Mouse (Mus musculus) c-Kit-negative CD71-positive TER-119-positive erythroid progenitor cells, embryonic 14.5 days (primary cell): ENCODE measurements around the gene Fam20a.
"Not testable (repeated sequence)": the region's sequence is repeated elsewhere in the genome, so short reads cannot be mapped to it uniquely, and the experiment has no call there.

Experiments used
- DNase-seq: peaks from one replicate; pipeline ENCODE4 v3.0.0-alpha.2; 2013; ENCODE audit warnings: low read depth, low spot score

The Fam20a gene

DNA sequence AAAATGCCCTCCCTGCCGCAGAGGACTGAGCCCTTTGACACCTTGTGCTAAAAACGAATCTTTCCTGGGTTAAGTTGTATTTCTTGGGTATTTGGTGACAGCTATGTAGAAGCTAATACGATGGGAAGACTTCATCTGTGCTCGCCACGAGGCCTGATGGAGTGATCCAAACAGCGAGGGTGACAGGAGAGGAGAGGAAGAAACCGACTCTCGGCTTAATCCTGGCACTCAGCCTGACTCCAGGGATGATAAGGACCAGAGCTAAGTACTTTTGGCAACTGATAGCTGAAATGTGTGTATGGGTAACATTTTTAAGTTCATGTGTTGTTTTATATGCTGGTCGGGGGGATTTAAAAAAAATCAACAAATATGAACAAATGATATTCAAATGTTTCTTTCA is 41.1 kb downstream of the Fam20a start:
- no peak for DNase-seq

DNA sequence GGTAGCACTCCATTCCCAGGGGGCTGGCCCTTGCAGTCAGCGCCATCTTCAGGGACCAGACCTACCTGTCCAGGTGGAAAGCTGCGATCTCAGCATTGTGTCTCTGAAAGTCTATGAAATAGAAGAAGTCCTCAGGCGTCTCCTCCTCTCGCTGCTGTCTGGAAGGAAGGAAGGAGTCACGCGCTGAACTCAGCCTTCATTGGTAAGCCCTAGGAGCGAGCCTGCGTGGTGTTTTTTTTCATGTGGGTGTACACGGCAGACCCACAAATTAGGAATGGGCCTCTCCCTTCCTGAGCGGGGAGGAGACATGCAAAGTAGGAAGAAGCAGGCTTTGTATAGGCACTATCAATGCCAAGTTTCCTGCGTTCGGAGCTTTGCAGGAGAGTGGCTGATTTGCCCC is 43.8 kb downstream of the Fam20a start:
- no peak for DNase-seq

DNA sequence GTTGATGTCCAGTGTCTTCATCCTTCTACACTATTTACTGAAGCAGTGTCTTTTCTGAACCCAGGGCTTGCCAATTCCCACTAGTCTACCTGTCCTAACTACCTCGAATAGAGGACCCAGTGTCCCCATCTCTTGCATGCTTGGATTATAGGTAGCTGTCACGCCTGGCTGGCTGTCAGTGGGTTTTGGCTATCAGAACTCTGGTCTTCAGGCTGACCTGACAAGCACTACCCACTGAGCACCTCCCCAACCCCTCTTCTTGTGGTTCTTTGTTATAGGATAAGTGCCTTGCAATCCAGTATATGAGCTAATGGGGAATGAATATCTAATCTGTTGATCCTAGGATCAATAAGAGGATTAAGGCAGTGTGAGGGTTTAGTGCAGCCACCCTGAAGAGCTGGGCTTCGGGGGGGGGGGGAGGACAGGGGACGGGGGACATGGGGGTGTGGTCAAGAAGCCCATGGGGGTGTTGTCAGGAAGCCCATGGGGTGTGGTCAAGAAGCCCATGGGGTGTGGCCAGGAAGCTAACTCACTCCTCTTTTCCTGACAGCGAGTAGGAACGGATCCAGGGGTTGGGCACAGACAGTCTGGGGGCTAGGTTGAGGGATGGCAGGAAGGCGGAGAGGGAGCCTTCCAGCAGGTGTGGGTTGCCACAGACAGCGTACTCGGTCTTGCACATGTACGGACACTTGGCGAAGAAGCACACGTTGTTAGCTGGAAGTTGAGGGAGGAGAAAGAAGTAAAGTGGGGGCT is 45.3 kb downstream of the Fam20a start:
- DNase-seq, result no peak

DNA sequence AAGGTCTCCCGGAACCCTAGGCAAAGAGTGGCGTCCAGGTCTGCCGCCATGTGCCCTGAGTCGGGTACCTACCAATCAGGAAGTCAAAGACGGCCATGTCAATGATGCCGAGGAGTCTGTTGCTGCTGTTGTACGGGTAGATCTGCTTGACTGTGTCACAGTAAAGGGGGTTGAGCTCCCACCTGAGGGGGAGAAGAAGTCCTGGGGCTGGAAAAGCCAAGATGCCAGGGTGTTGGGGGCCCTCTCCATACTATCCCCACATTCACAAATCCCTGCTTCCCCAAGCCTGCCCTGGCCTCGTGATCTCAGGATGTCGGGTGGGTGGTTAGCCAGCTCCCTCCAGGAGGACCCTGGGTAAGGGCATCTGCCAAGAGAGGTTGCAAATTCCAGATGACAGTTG is 46.3 kb downstream of the Fam20a start:
- DNase-seq, result no peak

DNA sequence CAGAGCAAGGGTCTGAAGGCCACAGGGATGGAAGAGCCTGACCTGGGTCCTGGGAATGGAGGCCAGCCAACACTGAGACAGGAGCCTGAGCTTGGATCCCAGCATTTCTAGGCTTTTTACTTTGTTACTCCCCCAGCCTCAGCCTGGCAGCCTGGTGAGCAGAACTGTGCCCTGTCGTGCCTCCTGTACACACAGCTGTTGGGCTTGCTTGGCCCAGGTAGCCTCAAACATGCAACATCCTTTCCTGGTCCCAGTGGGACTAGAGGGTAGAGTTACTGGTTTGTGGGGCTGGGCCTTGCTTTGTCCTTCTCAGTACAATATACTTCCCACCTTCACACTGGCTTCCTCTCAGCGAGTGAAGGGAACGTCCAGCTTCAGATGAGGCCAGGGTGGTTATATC is 46.9 kb downstream of the Fam20a start:
- no peak for DNase-seq

DNA sequence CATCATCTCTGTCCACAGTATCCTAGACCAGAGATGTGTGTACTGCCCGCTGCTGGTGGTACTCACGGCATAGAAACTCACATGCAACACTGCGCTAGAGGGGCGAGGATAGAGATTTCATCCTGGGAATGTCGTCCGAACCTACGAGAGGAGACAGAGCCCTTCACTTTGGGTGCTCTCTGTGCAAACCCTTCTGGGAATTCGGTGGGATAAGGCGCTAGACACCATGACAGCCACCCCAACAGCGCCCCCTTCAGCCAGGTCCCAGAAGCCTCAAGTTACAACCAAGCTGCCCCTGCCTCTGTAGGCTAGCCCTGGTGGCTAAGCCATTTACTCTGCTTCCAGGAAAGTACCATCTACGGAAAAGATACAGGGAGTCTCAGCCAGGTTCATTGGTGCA is 47.5 kb downstream of the Fam20a start:
- DNase-seq, result no peak

DNA sequence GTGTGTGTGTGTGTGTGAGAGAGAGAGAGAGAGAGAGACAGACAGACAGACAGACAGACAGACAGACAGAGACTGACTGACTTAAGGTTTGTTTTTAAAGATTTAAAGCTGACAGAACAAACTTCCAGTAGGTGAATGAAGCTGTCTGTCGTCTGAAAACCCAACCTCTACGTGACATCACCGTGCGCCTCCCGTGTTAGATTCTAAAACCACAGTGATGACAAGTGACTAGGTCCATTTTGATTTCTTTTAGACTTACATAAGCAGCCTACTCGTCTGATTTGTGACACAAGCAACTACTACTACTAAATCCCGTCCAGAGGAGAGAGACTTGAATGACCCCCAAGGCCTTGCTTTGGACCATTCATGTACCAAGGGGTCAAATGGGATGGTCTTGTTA is 48.3 kb downstream of the Fam20a start:
- DNase-seq, result no peak

DNA sequence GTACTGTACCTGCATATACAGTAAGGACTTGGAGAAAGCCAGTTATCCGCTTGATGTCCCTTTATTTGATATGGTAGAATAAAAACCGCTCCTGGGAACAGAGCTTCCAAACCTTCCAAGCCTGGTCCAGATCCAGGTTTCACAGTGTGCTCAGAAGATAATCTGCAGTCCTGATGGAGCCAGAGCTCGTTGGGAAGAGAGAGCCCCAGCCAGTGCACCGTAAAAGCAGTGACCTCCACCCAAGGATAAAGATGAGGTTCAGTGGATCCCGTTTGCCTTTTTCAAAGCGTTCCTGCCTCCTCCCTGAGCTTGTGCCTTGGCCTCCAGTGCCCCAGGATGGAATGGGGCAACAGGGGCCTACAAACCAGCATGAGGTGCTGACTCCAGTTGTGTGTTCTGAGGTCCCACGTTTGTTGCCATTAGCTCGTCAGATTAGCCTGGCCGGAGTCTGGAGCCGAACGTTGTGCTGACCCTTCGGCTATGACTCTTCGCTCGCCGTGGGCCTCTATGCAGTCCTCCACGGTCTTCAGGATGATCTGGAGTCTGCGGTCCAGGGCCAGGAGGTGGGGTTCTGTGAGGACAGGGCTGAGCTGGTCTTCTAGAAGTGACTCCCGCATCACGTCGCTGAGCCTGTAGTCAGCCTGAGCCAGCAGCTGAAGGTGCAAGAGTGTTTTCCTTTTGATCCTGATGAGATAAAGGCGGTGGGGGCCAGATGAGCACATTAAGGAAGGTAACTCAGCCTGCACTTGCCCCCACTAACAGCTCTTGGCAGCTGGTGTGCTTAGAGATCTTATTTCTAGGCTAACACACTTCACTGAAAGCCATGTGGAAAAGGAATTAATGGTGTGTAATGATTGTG is 49.0 kb downstream of the Fam20a start:
- no peak for DNase-seq

DNA sequence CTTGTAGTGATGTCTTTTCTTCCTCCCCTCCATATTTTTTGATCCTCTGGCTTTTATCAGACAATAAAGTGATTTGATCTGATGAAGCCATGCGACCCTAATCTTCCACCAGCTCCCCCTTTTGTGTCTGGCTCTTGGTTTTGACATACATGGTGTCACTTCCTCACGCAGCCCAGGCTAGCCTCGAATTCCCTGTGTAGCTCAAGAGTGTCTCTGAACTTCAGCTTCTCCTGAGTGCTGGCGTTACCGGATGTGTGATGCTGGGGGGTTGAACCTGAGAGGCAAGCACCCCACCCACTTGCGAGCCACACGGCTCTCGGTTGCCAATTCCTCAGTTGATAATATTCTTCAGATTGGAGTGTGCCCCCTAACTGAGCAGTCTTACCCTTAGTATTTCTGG is 49.7 kb downstream of the Fam20a start:
- no peak for DNase-seq

DNA sequence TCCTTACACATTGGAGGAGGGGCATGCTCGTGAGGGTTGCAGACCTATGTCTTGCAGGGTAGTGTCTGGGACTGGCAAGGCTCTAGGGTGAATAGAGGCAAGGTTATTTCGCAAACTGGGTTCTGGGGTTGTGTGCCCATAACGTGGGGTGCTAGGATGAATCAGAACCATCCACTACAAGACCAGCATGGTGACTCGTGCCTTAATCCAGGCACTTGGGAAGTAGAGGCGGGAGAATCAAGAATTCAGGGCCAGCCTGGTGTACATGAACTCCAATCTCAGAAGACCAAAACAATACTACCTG is 50.1 kb downstream of the Fam20a start:
- no peak for DNase-seq

DNA sequence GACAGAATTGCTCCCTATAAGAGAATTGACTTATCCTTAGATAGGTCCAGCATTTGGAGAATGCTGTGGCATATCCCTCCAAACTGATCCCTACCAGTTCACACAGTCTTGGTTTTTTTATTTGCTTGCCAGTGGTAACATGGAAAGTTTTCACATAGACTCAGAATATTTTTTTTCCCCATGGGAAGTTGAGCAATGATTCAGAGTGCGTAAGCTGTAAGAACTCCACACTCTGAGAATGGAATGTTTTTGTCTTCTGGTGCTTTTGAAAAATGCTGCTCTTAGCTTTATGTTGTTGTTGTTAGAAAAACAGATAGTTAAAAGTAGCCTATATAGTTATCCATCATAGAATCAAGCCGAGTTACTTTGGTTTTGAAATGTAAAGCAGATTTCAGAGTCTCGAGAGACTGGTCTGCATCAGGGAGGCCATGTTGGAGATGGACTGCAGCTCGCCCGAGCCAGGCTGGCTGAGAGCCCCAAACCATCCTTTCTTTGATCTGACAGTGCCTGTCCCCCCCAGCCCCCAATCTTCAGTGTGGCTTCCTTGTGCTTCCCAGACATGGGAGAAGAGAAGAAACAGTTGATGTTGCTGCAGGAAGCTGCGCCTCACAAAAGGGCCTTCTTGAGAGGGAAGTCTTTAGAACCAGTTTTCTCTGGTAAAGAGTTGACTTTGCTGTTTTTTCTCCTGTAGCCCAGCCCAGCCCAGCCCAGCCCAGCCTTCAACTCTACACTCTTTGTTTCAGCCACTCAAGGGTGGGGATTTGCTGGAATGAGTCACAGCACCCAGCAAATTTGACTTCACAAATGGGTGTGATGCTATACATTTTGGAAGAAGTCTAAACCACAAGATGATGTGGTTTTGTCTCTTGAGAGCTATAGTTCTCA is 50.7 kb downstream of the Fam20a start:
- DNase-seq, result no peak

DNA sequence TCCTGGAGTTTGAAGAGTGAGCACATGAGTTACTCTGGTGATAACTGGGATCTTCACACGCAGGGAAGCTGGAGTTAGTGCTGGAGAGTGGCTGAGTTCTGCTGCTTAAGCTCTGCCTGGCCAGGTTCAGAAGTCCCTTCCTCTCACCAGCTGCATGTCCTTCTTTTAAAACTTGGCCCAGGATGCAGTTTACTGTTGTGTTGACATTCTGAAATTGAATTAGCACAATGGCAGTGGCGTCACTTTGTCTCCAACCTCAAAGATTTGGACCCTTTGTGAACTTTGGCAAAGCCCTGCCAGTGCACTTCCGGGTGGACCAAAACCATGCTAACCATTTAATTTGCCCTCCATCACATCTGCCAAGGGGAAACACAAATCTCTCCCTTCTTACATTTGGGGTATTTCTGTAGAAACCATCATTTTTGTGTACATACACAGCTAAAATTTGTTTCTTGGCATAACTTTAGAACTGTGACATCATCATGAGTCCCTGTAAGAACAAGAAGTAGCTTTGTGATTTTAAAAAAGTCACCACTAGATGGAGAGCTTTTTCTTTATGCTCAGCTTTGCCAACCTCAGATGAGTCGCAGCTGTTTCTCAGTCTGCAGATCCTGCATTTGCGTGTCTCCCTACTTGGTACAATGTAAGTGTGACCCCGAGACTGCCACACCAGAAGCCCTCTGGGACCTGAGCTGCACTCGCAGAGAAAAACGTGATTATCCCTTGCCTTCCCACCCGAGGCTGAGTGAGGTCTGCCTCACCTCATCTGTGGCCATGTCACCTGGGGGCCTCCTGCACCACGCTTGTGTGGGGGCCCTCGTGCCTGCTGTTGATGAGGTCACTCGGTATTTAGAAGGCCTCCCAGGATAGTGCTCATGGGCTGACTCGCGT is 51.8 kb downstream of the Fam20a start:
- no peak for DNase-seq

DNA sequence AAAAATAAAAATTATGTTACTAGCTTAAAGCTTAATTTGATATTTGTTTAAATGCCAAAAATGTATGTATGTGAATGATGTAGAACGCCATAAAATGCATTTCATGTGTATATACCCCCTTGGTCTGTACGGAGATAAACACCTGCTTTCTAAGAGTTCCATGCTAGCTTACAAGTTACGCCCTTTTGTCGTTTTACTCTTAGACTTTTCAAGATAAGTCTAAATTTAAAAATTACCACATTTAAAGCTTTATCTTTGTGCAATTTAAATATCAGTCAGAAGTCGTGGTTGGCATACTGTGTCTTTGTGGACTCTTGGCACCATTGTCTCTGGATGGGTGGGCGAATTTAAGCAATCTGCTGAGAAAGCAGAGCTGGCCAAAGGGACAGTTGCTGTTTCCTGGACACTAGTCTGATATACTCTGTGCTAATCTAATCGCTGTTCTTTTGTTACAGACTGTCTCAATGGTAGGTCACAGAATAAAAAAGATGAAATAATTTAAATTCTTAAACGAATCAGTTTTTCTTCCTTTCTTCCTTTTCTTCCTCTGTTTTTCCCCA is 52.9 kb downstream of the Fam20a start:
- no peak for DNase-seq

DNA sequence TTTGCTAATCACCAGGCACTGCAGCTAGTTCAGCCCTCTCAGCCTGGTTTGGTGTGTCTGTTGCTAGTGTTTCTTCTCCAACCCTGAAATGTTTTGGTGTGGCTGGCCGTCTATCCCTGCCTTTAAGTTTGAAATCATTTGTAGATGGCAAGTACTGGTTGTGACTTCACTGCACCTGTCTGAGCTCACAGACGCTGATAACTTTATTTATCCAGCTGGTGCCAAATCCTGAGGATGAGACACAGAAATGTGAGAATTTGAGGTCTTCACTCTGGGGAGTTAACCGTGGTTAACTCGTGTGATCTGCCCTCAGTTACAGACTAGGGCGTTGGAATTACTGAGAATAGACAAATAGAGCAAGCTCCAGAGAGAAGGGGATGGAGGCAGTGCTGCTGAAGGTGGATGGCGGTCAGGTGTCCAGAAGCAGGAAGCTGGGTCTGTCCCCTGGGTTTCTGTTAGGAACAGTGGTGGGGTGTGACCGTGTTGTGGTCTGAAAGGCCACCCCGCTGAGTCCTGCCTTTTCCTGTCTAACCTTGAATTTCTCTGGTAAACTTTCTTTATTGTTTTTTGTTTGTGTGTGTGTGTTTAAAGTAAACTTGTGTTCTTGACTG is 53.9 kb downstream of the Fam20a start:
- no peak for DNase-seq

DNA sequence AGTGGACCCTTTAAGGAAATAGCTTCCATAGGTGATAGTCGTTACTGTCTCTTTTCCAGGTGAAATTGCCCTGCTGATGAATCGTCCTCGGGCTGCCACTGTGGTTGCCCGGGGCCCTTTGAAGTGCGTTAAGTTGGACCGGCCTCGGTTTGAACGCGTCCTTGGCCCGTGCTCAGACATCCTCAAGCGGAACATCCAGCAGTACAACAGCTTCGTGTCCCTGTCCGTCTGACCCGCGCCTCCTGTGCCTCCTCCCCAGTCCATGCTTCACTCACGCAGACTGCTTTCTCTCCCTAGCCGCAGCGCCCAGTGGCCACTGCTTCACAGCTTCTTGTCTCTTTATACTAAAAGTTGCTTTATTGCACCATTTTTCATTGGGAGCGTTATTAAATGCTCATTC is 54.7 kb downstream of the Fam20a start:
- no peak for DNase-seq

DNA sequence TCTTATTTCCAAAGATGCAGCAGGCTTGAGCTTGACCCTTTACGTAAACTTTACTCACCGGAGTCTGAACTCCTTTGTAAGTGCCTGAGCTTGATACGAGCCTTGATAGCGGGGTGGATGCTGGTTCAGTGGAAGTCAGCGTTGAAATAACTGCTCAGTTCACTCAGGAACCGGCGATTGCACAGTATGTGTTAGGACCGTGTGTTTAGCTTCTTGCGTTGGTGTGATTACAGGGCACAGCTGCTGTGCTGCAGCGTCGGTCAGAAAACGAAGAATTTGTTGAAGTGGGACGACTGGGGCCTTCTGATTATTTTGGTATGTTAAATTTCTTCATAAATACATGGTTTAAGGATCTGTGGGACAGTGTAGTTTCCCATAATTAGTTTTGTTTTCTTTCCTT is 55.7 kb downstream of the Fam20a start:
- DNase-seq, result no peak

DNA sequence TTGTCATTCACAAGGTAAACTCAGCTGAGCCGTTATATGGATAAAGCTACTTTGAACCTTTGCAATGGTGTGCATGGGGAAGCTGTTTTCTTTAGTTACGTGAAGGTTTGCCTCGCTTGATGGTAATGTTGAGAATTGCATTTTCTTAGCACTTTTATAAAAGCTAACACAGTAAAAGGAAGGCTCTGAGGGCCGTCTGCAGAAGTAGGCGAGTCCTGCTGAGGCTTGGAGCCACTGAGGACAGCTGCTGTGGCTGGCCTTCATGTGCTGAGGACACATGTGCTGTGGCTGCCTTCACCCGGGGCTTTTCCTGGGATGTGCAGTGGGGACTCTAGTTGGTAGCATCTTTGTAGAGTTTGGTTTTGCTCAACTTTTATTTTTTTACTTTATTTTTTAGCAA is 56.7 kb downstream of the Fam20a start:
- DNase-seq, result no peak

DNA sequence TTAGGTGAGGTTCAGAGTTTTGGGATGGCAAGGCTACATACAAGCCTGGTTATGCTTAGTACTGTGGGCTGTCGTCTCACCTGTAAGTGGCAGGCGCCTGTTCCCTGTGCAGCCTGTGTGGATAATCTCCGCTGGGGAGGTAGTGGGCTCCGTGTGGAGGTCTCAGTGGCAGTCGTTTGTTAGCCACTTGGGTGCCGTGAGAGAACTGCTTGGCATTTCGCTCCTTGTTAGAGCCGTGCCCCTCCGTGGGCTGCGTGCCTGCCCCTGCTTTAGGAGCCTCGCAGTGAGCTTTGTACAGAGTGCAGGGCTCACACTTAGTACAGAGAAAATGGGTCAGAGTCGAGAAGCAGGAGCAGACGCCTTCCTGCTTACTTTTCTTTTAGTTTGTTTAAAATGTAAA is 57.8 kb downstream of the Fam20a start:
- DNase-seq, result no peak

DNA sequence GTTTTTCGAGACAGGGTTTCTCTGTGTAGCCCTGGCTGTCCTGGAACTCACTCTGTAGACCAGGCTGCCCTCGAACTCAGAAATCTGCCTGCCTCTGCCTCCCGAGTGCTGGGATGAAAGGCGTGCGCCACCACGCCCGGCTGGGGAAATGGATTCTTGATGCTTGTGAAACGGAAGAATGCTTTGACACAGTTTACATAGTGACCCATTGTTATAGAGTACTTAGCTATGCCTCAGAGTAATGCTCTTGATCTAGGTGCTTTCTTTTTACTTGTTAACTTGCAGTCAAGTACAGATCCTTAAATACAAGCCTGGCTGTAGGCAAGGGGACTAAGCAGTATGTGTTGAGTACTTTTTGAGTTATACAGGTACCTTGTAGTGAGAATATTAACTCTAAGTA is 61.6 kb downstream of the Fam20a start:
- not testable (repeated sequence) for DNase-seq

DNA sequence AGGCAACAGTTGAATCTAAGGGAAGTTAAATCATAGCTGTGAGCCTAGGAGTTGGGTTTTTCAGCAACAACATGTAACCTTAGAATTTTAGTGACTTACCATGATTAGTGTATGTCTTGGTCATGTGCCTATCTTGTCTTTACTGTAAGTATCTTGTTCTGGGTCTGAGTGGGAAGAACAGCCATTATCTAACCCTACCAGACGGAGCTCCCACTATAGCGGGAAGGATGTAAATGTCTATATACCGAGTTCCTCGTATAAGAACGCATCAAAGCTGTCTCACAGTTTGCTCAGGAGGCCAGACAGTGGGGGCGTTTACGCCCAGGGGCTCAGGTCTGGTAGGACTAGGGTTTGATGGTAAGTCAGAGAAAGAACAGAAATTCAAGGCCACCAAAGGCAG is 65.8 kb downstream of the Fam20a start:
- DNase-seq, result no peak

DNA sequence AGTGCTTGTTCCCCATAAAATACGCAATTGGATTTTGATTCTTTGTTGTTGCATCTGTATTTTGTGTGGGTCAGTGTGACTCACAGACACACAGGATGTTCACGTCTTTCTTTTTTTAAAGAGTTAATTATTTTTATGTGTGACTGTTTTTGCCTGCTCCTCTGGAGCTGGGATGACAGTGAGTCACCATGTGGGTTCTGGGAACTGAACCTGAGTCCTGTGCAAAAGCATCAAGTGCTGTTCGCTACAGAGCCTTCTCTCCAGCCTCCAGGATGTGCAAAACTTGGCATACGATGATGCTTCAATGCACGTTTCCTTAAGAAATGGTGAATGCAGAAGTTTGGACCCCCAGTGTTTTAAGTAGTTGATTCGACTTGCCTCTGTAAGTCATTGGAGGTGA is 67.5 kb downstream of the Fam20a start:
- DNase-seq, result no peak
